Mouse (Mus musculus) mesoderm, embryonic 11.5 days (tissue): ENCODE results near the gene Ccdc33.

ENCODE experiments used
- DNase-seq: peaks from one replicate; pipeline ENCODE4 v3.0.0-alpha.2; 2012; ENCODE audit warnings: low read depth, low spot score

Gene Ccdc33

DNA sequence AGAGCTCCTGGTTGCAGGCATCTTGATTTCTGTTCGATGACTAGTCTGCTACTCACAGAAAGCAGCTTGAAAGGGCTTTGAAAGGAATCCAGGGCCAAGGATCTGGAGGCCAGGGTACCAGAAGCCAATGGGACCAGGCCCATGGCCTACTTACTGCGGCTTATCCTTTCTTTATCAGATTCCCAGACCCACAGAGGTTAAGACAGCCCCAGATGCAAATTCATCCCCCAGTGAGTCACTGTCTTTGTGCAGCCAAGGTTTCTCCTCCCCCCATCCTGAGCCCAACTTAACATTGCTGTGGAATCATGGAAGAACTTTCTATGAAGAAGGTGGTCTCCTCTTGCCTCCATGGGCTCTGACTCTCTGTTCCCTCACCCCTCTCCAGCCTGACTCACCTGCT, 106.1 kb downstream of the Ccdc33 start:
- no peak for DNase-seq

DNA sequence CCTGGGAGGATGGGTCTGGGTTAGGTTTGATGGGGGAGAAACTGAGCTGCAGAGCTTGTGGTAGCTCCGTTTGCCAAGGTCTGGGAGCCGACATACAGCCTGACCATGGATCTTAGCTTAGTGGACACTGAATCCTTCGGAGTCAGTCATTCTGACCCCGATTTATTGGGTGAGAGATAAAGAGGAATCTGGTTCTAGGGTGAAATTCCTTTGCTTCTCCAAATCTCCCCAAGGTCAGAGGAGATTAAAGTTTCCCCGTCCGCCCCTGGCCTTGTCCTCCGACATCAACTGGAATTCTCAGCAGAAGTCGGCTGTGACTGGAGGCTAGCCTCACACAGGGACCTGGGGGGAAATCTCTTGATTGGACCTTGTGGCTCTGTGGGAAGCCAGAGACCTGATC, 107.1 kb downstream of the Ccdc33 start:
- DNase-seq = no peak

- no peak for DNase-seq
These were observed 107.6 kb downstream of the Ccdc33 start for GRCm38 (mm10) chr9:58011027-58011426.

- DNase-seq = no peak
These were observed 109.0 kb downstream of the Ccdc33 start for GRCm38 (mm10) chr9:58009588-58009987.

DNA sequence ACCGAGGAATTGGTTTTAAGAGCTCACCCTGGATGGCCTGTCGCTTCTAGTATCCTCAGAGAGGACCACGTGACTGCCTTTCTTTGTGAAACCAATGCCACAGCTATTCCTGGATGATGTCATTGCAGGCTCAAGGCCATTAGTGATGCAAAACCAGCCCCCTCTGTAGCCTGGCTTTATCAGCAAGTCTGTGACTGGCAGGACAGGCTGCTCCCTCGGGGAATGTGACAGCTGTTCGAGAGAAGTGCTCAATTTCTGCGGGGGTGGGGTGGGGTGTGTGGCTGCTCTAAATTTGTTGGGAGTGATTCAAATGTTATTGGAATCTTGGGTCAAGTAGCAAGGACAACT, 109.6 kb downstream of the Ccdc33 start:
- peak; percentile 82 for DNase-seq

DNA sequence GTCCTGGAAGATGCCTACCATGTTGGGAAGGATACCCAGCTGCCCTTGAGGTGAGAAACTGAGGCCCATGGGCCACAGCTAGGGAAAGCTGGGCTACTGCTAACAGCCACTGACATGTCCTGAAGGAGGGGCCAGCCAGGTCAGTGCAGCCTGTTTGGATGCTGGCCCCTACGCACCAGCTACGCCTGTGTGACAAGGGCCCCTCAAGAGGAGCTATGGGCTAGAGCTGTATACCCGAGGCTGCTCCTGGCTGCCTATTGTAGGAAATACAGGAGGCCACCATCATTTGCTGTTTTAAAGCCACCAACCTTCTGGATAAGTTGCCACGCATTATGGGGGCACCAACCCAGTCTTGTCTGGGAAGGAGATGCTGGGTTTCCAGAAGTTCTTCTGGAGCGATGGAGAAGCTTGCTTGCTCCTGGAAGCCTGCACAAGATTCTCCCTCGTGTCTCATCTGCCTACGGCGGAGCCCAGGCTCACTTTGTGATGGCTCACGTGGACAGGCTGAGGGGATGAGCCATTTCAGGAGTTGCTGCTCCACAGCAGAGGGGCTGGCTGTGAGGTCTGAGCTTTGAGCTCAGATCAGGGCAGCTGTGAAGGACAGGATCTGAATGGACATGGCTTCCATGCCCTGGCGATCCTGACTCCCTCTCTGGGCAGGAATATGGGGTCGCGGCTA, 110.1 kb downstream of the Ccdc33 start:
- DNase-seq = no peak

- DNase-seq = no peak
These were observed 112.7 kb downstream of the Ccdc33 start, which contains the start of gene Cyp11a1 for GRCm38 (mm10) chr9:58005753-58006461. Cyp11a1 (plus strand) TSS chr9:58006411.

- DNase-seq = no peak
These were observed 115.4 kb downstream of the Ccdc33 start for GRCm38 (mm10) chr9:58003272-58003671.

- no peak for DNase-seq
These were observed 118.9 kb downstream of the Ccdc33 start for GRCm38 (mm10) chr9:57999676-58000075.

- DNase-seq = no peak
These were observed 119.9 kb downstream of the Ccdc33 start for GRCm38 (mm10) chr9:57998685-57999084.

- peak; percentile 76 for DNase-seq
These were observed 120.5 kb downstream of the Ccdc33 start for GRCm38 (mm10) chr9:57998032-57998659.

DNA sequence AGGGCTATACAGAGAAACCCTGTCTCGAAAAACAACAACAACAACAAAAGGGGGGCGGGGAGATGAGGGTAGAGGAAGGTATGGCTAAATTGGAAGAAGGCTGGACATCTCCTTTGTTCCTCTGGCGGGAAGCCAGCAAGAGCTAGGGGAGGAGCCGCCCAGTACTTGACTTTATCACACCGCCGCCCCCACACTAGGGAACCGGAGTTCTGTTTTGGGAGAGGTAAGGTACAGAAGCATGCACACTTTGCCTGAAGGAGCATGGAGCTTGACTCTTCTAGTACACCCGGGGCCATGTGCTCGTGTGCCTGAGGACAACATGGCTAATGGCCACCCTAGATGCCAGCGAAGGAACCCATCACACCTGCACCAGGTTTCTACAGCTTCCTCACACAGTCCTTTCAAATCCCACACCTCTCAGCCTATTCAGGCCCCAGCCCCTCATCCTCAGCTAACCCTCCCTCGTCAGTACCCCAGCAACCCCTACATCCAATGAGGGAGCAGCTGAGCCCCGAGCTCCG, 121.1 kb downstream of the Ccdc33 start:
- no peak for DNase-seq

GRCm38 (mm10) chr9:57995282-57995681, 123.3 kb downstream of the Ccdc33 start:
- DNase-seq = peak; percentile 32

DNA sequence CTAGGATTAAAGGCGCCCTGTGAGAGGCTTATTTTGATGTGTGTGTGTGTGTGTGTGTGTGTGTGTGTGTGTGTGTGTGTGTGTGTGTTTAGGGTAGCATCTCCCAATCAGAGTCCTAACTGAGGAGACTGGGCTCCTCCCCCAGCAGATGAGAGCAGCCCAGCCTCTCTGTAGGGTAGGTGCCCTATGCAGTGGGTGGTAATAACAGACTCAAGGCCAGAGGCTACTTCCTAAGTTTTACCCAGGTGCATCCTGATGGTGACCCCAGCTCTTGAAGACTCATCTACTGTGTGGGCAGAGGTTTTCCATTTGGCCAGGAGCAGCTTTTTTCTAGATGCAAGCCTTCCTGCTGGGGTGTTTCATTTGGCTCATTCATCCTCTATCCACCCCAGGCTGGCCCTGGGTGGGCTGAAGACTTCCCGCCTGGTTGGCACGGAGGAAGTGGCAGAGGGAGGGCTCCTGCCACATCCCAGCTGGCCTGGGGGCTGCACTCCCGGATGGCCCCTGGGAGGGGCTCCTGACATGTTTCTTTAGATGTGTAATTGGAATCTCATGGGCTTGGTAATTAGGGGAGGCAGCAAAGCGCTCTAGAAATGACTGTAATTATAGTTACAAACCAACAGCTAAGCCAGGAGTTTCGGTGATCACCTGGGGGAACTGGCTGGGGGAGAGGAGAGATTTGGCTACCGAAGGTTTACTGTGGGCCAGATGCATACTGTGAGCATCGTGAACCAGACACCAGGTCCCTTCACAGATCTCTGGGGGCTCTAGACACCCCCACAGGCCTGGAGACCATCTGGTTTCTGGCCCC, 125.6 kb downstream of the Ccdc33 start:
- no peak for DNase-seq

DNA sequence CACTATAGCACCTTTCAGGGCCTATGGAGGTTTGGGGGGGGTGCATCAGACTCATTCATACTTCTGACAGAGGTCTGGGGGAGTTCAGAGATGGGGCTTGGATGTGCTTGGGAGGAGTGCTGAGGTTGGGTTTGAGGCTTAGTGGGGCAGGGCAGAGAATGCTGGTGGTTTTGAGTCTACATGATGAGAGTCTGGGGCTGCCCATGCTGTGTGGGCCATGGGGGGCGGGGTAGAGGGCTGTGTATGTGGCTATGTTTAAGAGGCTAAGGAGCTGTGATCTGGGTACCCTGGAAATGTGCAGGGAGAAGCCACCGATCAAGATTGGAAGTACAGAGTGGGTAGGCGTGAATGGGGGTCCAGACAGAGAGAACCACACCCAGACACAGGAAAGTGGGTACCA, 126.6 kb downstream of the Ccdc33 start:
- DNase-seq = no peak

GRCm38 (mm10) chr9:57990438-57991110, 128.0 kb downstream of the Ccdc33 start:
- DNase-seq = peak; percentile 71

DNA sequence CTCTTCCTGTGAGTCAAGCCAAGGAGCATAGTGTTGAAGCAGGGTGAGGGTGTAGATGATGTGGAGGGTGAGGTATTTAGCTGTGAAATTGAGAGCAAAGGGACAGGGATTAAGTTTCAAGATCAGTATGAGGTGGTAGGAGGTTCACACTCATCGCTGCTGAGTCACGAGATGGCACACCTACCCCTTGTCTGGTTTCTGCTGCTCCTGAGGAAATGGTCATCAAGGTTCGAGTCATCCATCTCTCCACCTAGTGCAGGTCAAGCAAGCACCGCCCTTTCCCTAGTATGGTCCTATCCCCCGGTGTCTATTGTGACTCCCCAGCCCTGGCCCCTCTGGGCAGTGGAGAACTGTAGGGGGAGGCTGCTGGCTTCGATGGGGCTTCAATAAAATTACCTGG, 129.3 kb downstream of the Ccdc33 start:
- no peak for DNase-seq

- no peak for DNase-seq
These were observed 130.5 kb downstream of the Ccdc33 start for GRCm38 (mm10) chr9:57988098-57988497.

DNA sequence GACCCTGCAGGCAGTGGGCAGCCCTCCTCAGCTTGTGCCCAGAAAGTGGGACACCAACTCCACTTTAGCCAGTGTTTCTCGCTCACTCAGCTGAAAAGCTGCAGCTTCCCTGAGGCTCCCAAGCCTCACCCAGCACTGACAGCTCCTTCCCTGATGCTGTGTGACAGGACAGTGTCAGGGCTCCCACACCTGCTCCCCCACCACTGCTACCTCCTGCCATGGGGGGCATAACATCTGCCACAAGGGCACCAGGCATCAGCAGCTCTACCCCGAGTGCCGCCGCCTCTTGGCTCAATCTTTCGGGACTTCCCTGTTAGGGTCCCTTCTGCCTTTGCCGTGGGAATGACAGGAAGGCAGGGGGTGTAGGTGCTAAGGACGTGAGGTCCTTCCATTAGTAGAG, 132.3 kb downstream of the Ccdc33 start:
- no peak for DNase-seq

DNA sequence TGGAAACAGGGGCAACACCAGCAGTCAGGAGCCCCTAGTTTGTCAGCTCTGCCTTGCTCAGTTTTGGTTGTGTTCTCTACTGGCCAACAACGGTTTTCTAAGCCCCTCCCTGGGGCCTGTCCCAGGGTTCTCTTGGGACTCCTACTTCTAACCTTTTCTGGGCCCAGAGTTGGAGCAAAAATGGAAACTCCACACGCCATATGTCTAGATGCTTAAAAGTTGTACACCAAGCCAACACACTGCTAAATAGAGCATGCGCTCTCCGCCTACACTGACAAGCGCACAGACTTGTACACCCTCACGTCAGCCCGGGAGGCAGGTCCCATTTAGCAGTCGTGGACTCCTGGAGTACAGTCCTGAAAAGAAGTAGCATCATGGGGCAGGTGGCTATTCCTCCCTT, 133.3 kb downstream of the Ccdc33 start:
- DNase-seq = no peak

DNA sequence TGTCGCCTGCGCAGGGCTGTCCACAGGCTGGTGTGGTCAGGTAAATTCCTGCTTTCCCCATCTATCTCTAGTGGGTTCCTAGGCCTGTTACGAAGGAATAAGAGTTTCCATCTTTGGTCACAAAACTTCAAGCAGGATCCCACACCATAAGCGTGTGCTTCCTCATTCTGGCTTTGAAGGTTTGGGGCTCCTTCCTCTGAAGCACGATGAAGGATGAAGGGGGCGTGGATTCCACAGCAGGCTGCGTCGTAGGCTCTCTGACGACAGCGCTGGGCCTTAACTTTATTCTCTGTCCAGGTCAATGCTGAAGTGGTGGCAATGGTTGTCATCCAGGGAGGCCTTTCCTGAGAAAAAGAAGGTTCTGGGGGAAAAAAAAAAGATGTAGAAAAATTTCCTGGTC, 138.1 kb downstream of the Ccdc33 start:
- no peak for DNase-seq
